Mouse (Mus musculus): ENCODE results near the gene Rasa2. TPM values are rescaled to one million over a fixed set of nuclear protein-coding genes. Genes with fewer than 3 reads are reported as not detected.

Rasa2 gene
- polyA plus RNA-seq, 1 experiment from 2014 or later, result 22.4 TPM

DNA sequence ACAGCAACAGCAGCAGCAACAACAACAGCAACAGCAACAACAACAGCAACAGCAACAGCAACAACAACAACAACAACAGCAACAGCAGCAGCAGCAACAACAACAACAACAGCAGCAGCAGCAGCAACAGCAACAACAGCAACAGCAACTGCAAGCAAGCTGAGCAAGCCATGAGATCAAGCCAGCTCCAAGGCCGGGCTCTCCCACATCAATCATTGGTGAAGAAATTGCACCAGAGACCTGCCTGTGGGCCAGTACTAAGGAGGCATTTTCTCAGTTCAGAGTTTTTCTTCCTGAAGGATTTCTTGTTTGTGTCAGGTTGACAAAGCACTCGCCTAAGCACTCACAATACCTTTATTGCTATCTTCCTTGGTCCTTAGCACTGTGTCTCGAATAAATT is 114.6 kb downstream of the Rasa2 start:
- no peak overlapping the region for H3K27ac ChIP-seq (ENCODE audit: low read depth, low read length)
- no peak overlapping the region for H3K9ac ChIP-seq (replicated peaks; ENCODE audit: low read depth, low read length)
- H3K9me3 ChIP-seq (ENCODE audit: control insufficient read depth, low read length), result no peaks in the 10 kb centered on the region
- ATAC-seq (ENCODE audit: low read depth), result no peak
- no peak overlapping the region for H3K4me2 ChIP-seq (ENCODE audit: low read depth, low read length)
- 68% methylated on average over 3 of the region's 3 CpGs for WGBS
- no peaks in the 10 kb centered on the region for H3K4me1 ChIP-seq (ENCODE audit: control insufficient read depth, insufficient read depth, low read length)
- H3K4me3 ChIP-seq (ENCODE audit: low read depth, low read length), result no peak overlapping the region
- no peaks in the 10 kb centered on the region for H3K36me3 ChIP-seq (ENCODE audit: control insufficient read depth, insufficient read depth, low read length)
- no peaks in the 10 kb centered on the region for H3K27me3 ChIP-seq (ENCODE audit: control insufficient read depth, insufficient read depth, low read length)

DNA sequence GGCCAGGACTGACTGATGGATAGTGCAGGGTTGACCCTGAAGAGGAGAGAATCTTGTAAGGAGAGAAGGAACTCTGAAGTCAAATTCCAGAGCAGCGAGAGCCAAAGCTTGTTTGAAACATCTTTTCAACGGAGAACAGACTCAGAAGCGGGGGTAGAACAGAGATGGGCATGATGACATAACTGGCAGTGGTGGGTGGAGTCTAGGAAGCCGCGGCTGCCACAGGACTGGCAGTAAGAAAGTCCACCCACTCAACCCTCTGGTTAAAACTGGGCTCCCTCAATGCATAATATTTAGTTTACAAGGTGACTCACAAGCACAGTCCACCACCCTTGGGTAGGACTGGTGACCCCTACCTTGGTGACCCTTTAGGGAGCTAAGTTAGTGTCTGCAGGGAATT is 115.7 kb downstream of the Rasa2 start:
- no peaks in the 10 kb centered on the region for H3K36me3 ChIP-seq (ENCODE audit: control insufficient read depth, insufficient read depth, low read length)
- no peak overlapping the region for H3K4me3 ChIP-seq (ENCODE audit: low read depth, low read length)
- no peak for ATAC-seq (ENCODE audit: low read depth)
- H3K27me3 ChIP-seq (ENCODE audit: control insufficient read depth, insufficient read depth, low read length), result no peaks in the 10 kb centered on the region
- no peak overlapping the region for H3K27ac ChIP-seq (ENCODE audit: low read depth, low read length)
- H3K9ac ChIP-seq (replicated peaks; ENCODE audit: low read depth, low read length), result no peak overlapping the region
- 93% methylated on average over 5 of the region's 5 CpGs for WGBS
- no peaks in the 10 kb centered on the region for H3K9me3 ChIP-seq (ENCODE audit: control insufficient read depth, low read length)
- no peaks in the 10 kb centered on the region for H3K4me1 ChIP-seq (ENCODE audit: control insufficient read depth, insufficient read depth, low read length)
- no peak overlapping the region for H3K4me2 ChIP-seq (ENCODE audit: low read depth, low read length)

GRCm38 (mm10) chr9:96514278-96514677 is 117.1 kb downstream of the Rasa2 start:
- WGBS, result 90% methylated on average over 5 of the region's 5 CpGs
- H3K27me3 ChIP-seq (ENCODE audit: control insufficient read depth, insufficient read depth, low read length), result no peaks in the 10 kb centered on the region
- no peak overlapping the region for H3K4me3 ChIP-seq (ENCODE audit: low read depth, low read length)
- no peak for ATAC-seq (ENCODE audit: low read depth)
- no peaks in the 10 kb centered on the region for H3K9me3 ChIP-seq (ENCODE audit: control insufficient read depth, low read length)
- H3K36me3 ChIP-seq (ENCODE audit: control insufficient read depth, insufficient read depth, low read length), result no peaks in the 10 kb centered on the region
- H3K4me2 ChIP-seq (ENCODE audit: low read depth, low read length), result no peak overlapping the region
- no peak overlapping the region for H3K27ac ChIP-seq (ENCODE audit: low read depth, low read length)
- no peaks in the 10 kb centered on the region for H3K4me1 ChIP-seq (ENCODE audit: control insufficient read depth, insufficient read depth, low read length)
- no peak overlapping the region for H3K9ac ChIP-seq (replicated peaks; ENCODE audit: low read depth, low read length)

GRCm38 (mm10) chr9:96506011-96506498 is 125.4 kb downstream of the Rasa2 start:
- 9% methylated on average over 10 of the region's 10 CpGs for WGBS
- Histone ChIP-seq H3K27ac (ENCODE audit: low read depth, low read length) (peak overlapping the region; percentile 57; the same call in 1 of the 2 replicates), H3K4me2 (ENCODE audit: low read depth, low read length) (peak overlapping the region; percentile 31; the same call in 1 of the 2 replicates), H3K9ac (replicated peaks; ENCODE audit: low read depth, low read length) (0 out of 2 replicates have a peak overlapping the region, but pooled peaks have one; percentile 32), H3K27me3 (ENCODE audit: control insufficient read depth, insufficient read depth, low read length) (no peaks in the 10 kb centered on the region), H3K4me3 (ENCODE audit: low read depth, low read length) (no peak overlapping the region), H3K9me3 (ENCODE audit: control insufficient read depth, low read length) (no peaks in the 10 kb centered on the region), H3K36me3 (ENCODE audit: control insufficient read depth, insufficient read depth, low read length) (no peaks in the 10 kb centered on the region), H3K4me1 (ENCODE audit: control insufficient read depth, insufficient read depth, low read length) (0 out of 2 replicates have a peak, but pooled peaks cover 2% of the 10 kb centered on the region)
- ATAC-seq (ENCODE audit: low read depth), result peak; percentile 96

- 87% methylated on average over 4 of the region's 4 CpGs for WGBS
- no peak overlapping the region for H3K4me2 ChIP-seq (ENCODE audit: low read depth, low read length)
- H3K9ac ChIP-seq (replicated peaks; ENCODE audit: low read depth, low read length), result no peak overlapping the region
- no peak overlapping the region for H3K4me3 ChIP-seq (ENCODE audit: low read depth, low read length)
- H3K4me1 ChIP-seq (ENCODE audit: control insufficient read depth, insufficient read depth, low read length), result 0 out of 2 replicates have a peak, but pooled peaks cover 2% of the 10 kb centered on the region
- no peak overlapping the region for H3K27ac ChIP-seq (ENCODE audit: low read depth, low read length)
- ATAC-seq (ENCODE audit: low read depth), result no peak
- no peaks in the 10 kb centered on the region for H3K27me3 ChIP-seq (ENCODE audit: control insufficient read depth, insufficient read depth, low read length)
- no peaks in the 10 kb centered on the region for H3K9me3 ChIP-seq (ENCODE audit: control insufficient read depth, low read length)
- H3K36me3 ChIP-seq (ENCODE audit: control insufficient read depth, insufficient read depth, low read length), result no peaks in the 10 kb centered on the region
These were observed 126.3 kb downstream of the Rasa2 start for GRCm38 (mm10) chr9:96505156-96505555.

GRCm38 (mm10) chr9:96504116-96504895 is 127.1 kb downstream of the Rasa2 start:
- no peak overlapping the region for H3K4me3 ChIP-seq (ENCODE audit: low read depth, low read length)
- no peak overlapping the region for H3K27ac ChIP-seq (ENCODE audit: low read depth, low read length)
- H3K4me2 ChIP-seq (ENCODE audit: low read depth, low read length), result no peak overlapping the region
- H3K27me3 ChIP-seq (ENCODE audit: control insufficient read depth, insufficient read depth, low read length), result no peaks in the 10 kb centered on the region
- no peaks in the 10 kb centered on the region for H3K9me3 ChIP-seq (ENCODE audit: control insufficient read depth, low read length)
- H3K4me1 ChIP-seq (ENCODE audit: control insufficient read depth, insufficient read depth, low read length), result 0 out of 2 replicates have a peak, but pooled peaks cover 2% of the 10 kb centered on the region
- WGBS, result 89% methylated on average over 17 of the region's 17 CpGs
- no peak overlapping the region for H3K9ac ChIP-seq (replicated peaks; ENCODE audit: low read depth, low read length)
- no peak for ATAC-seq (ENCODE audit: low read depth)
- no peaks in the 10 kb centered on the region for H3K36me3 ChIP-seq (ENCODE audit: control insufficient read depth, insufficient read depth, low read length)

- Histone ChIP-seq H3K9ac (replicated peaks; ENCODE audit: low read depth, low read length) (no peak overlapping the region), H3K36me3 (ENCODE audit: control insufficient read depth, insufficient read depth, low read length) (no peaks in the 10 kb centered on the region), H3K4me3 (ENCODE audit: low read depth, low read length) (no peak overlapping the region), H3K4me1 (ENCODE audit: control insufficient read depth, insufficient read depth, low read length) (0 out of 2 replicates have a peak, but pooled peaks cover 2% of the 10 kb centered on the region), H3K27me3 (ENCODE audit: control insufficient read depth, insufficient read depth, low read length) (no peaks in the 10 kb centered on the region), H3K4me2 (ENCODE audit: low read depth, low read length) (no peak overlapping the region), H3K9me3 (ENCODE audit: control insufficient read depth, low read length) (no peaks in the 10 kb centered on the region), H3K27ac (ENCODE audit: low read depth, low read length) (no peak overlapping the region)
- no peak for ATAC-seq (ENCODE audit: low read depth)
- WGBS, result 87% methylated on average over 6 of the region's 6 CpGs
These were observed 128.4 kb downstream of the Rasa2 start for GRCm38 (mm10) chr9:96502856-96503610.

DNA sequence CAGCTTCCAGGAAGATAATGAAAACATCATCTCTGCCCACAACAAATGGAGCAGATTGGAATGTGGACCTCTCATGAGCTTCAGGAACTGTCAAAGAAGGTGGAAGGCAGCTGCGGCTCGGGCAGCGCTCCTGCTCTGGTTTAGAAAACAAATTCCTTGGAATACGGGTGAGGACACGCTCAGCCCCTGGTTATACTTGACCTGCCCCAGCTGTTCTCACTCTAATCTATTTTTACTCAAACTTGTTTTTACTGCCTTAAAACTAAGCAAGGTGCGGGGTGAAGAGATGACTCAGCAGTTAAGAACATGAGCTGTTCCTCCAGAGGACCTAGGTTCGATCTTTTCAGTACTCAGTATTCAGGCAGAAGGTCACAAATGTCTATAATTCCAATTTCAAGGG is 130.2 kb downstream of the Rasa2 start:
- ATAC-seq (ENCODE audit: low read depth), result no peak

DNA sequence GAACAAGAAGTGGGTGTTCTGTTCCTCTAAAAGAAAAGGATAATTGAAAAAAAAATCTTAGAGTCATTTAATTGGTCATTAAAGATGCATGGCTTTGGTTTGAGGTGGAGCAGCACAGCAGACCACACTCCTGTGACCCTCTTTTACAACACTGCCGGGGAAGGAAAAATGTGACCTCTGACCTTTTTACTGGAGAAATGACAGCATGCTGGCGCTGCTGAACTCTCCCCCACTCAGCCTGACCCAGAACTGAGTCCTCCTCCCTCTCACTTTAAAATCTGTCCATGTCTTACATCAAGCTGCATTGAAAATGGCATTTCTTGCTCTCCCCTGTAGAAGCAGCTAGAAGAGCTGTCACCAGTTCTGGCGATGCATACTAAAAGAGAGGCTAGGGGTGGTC is 138.2 kb downstream of the Rasa2 start:
- 12% methylated on average over 3 of the region's 3 CpGs for WGBS
- no peaks in the 10 kb centered on the region for H3K9me3 ChIP-seq (ENCODE audit: control insufficient read depth, low read length)
- no peak overlapping the region for H3K4me2 ChIP-seq (ENCODE audit: low read depth, low read length)
- H3K4me3 ChIP-seq (ENCODE audit: low read depth, low read length), result no peak overlapping the region
- H3K9ac ChIP-seq (replicated peaks; ENCODE audit: low read depth, low read length), result no peak overlapping the region
- H3K36me3 ChIP-seq (ENCODE audit: control insufficient read depth, insufficient read depth, low read length), result no peaks in the 10 kb centered on the region
- no peak for ATAC-seq (ENCODE audit: low read depth)
- H3K4me1 ChIP-seq (ENCODE audit: control insufficient read depth, insufficient read depth, low read length), result no peaks in the 10 kb centered on the region
- H3K27ac ChIP-seq (ENCODE audit: low read depth, low read length), result no peak overlapping the region
- H3K27me3 ChIP-seq (ENCODE audit: control insufficient read depth, insufficient read depth, low read length), result no peaks in the 10 kb centered on the region

More for the DNA sequence above, 130.2 kb downstream of the Rasa2 start:
- Histone ChIP-seq H3K4me1 (ENCODE audit: control insufficient read depth, insufficient read depth, low read length) (0 out of 2 replicates have a peak, but pooled peaks cover 1% of the 10 kb centered on the region), H3K9ac (replicated peaks; ENCODE audit: low read depth, low read length) (no peak overlapping the region), H3K27me3 (ENCODE audit: control insufficient read depth, insufficient read depth, low read length) (no peaks in the 10 kb centered on the region), H3K4me2 (ENCODE audit: low read depth, low read length) (no peak overlapping the region), H3K27ac (ENCODE audit: low read depth, low read length) (no peak overlapping the region), H3K4me3 (ENCODE audit: low read depth, low read length) (no peak overlapping the region), H3K9me3 (ENCODE audit: control insufficient read depth, low read length) (no peaks in the 10 kb centered on the region), H3K36me3 (ENCODE audit: control insufficient read depth, insufficient read depth, low read length) (no peaks in the 10 kb centered on the region)
- 88% methylated on average over 7 of the region's 7 CpGs for WGBS

Data from neural tube, embryonic 14.5 days (tissue).